Mouse (Mus musculus) urinary bladder, postnatal 36 days (tissue): ENCODE results near the gene Fam166a.

Experiments
- DNase-seq, 2 experiments: peaks; one replicate each; pipeline ENCODE4 v3.0.0; 2022; ENCODE audit warnings: low spot score in 2 of 2, mixed read lengths in 1 of 2

Gene Fam166a

DNA sequence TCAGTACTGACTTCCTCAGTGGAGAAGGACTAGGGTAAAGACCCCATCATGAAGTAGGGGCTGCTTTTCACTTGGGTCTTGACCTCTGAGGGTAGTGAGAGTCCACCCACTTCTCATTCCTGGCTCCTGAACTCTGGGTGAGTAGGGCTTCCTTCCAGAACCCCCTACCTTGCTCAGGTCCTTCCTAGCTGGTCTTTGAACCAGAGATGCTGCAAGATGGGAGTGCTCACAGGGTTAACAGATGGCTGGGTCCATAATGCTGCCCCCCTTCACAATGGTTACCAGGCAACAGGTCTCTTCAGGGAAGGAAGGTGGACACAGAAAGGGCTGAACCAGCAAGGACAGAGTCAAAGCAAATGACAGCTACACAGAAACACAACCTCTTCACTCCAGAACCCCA is at the start of gene Fam166a:
Gene Fam166a, plus strand, starts transcription at position 301 of the 400 bp plus-strand sequence.
- DNase-seq, result no peak

DNA sequence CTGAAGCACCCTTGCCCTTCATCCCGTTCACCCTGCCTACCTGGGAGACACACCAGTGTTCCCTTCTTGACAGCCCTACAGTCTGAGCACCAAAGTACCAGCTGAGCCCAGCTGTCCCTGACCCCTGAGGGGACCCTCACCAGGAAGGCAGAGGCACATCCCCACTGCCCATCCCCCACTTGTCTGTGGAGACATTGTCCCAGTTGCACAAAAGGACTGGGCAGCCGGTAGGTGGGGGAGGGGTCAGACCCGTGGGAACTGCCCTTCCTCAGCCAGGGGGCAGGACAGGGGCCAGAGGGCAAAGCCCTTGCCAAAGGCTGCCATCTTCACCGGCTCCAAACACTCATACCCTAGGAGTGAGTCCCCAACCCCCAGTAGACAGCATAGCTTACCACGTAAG is 48.8 kb upstream of the Fam166a start:
- no peak for DNase-seq

DNA sequence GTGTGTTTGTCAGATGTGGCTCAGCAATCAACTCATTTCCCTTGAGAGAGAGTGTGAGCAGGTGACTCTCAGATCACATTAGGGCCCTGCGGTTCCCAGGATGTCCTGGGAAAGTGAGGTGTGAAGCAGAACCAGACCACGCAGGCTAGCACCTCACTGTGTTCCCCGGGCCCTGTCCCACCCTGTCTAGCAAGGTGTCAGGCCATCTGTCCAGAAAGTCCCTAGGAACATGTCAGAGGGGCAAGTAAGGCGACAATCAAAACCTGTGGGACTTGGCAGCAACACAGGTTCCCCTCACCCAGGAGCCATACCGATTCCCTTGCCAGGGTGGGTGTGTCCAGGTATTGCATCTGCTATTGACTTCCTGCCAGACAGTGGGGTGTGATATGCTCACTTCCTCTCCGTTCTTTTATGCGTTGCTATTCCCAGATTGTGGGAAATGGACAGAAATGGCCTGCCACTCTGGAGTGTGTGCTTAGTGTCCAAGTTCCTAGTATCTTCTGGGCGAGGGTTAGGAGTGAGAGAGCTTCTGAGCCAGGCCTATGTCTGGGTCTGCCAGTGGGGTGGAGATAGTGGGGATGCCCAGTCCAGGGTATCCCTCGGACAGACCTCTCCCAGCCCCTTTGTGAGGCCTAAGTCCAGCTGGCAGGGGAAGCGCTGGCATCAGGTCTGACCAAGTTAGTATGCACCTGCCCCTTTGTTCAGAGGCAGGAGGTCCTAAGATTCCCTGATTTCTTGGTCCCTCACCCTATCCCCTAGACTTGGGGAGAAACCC is 48.0 kb upstream of the Fam166a start:
- DNase-seq, result no peak

- DNase-seq, result no peak
These were observed 47.3 kb upstream of the Fam166a start for GRCm38 (mm10) chr2:25171101-25171768.

DNA sequence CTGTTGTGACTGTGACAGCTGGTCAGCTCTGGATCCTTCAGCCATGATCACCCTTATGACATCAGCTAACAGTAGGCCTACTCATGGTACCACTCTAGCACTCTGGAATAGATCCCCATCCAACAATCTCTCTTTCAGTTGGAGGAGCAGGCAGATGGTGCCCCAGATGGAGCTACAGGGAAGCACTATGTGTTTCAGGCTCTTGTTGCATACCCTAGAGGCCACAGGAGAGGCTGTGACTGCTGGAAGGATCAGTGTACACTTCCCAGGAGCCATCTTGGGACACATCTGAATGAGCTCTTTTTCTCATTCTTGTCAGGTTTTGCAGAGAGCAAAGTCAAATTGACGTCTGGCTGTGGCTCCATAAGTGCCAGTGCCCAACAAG is 46.8 kb upstream of the Fam166a start:
- no peak for DNase-seq

- DNase-seq, result peak; percentile 73 to 84
These were observed 45.9 kb upstream of the Fam166a start for GRCm38 (mm10) chr2:25172629-25173028.

DNA sequence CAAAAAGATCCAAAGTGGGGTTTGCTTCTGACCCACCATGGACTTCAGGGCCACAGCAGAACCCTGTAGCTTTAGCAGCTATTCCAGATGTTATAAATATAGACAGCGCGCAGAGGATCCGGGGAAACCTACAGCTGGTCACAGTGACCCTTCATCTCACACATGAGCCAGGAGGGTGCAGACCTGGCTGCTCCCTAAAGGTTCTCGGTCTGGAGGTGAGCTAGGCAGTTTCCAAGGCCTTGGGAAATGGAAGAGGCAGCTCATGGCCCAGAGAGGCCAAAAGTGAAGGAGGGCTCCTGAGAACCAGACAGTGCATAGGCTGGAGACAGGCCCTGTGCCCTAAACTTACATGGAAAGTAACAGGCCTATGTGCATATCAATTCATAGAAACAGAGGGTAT is 44.7 kb upstream of the Fam166a start:
- no peak for DNase-seq

GRCm38 (mm10) chr2:25174866-25175689 is 43.5 kb upstream of the Fam166a start:
- no peak for DNase-seq

GRCm38 (mm10) chr2:25175690-25176078 is 42.9 kb upstream of the Fam166a start:
- DNase-seq, result no peak

GRCm38 (mm10) chr2:25176573-25176972 is 42.0 kb upstream of the Fam166a start:
- DNase-seq, result no peak

GRCm38 (mm10) chr2:25177076-25177475 is 41.5 kb upstream of the Fam166a start:
- no peak for DNase-seq

- no peak for DNase-seq
These were observed 40.9 kb upstream of the Fam166a start for GRCm38 (mm10) chr2:25177685-25178084.

- DNase-seq, result no peak
These were observed 40.1 kb upstream of the Fam166a start for GRCm38 (mm10) chr2:25178285-25178972.

DNA sequence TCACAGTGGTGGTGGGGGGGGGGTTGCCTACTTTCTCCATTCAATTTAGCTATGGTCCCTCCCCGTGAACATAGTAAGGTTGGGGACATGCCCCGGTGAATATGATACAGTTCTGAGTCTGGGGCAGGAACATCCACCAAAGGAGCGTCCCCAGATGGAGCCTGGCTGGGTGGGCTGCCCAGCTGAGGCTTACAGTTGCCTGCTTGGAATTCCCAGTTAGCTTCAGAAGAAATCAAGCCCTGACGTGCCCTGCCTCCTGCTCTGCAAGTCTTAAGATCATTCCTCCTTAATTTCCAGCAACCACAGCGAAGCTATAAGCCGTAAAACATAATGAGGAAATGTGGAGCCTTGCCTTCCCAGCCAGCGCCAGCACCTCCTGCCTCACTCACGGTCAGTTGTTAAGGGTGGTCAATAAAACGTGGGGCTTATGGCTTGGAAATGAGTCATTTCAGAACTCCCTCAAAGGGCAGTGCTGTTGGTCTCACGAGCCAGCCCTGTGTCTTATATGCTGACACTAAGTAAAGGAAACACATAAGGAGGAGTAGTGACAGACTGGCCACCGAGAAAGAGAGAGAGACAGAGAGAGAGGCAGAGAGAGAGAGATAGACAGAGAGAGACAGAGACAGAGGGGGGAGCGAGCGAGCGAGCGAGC is 38.9 kb upstream of the Fam166a start:
- no peak for DNase-seq

DNA sequence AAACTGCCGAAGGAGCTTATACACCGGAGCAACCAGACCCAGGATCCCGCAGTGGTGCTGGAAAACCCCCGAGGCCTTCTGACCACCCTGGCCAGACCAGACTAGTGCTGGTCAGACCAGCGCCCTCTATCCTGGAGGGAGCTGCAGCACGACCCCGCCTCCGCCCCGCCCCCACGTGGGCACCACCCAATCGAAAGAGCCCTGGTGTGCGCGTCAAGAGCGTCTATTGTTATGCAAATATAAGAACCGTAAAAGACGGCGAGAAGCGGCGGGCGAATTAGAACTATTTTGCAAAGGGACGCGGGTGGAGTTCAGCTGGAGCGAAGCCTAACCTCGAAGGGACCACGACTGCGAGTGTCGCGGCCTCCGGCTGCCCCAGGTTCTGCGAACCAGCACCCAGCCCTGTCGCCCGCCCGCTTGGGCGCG is 38.1 kb upstream of the Fam166a start, which contains the start of gene Nrarp:
Gene Nrarp, plus strand, starts transcription at position 281 of the 426 bp plus-strand sequence.
- DNase-seq, result peak; percentile 93 to 94

DNA sequence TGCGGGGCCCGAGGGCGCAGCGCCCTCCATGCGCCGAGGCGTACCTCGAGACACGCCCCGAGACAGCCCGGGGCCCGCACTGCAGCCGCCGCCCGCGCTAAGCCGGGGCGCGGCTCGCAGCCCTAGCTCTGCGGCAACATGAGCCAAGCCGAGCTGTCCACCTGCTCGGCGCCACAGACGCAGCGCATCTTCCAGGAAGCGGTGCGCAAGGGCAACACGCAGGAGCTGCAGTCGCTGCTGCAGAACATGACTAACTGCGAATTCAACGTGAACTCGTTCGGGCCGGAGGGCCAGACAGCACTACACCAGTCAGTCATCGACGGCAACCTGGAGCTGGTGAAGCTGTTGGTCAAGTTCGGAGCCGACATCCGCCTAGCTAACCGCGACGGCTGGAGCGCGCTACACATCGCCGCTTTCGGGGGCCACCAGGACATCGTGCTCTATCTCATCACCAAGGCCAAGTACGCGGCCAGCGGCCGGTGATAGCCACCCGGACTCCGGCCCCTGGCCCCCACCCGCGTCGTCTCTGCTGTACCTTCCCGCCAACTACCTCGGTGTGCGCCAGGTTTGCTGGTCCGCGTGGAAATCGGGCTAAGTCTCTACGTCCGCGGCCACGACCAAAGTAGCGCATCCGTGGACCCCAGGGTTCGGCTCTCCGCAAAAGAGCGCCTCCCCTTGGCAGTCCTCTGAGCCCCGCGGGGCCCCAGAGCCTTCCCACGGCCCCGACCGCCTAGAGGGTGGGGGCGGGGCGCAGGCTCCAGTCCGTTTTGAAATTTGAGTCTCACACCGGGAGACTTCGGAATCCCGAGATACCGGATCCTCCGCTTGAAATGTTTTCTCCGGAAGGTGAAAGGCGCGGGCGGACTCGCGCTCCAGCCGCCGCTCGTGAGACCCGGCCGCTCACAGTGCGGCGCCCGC is 37.3 kb upstream of the Fam166a start:
- no peak for DNase-seq

DNA sequence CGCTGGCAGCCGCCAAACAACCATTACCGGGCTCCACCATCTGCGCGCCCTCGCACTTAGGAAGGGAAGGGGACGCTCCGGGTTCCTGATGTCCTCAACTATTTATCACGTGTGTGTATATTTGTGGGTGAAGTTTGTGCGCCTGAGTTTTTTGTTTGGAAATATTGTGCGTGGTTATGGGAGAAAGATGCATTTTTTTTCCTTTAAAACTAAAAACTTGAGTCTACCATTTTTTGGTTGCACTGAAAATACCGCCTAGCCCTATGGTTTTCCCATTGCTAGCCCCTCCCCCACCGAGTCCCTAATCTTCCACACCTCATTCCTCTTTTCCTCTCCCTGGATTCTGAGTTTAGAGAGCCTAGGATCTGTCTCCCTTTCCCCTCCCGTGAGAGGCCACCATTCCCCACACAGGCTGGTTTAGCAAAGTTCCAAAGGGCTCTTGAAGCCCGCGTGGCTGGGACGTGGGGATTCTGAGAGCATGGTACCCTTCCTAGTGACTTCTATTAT is 36.6 kb upstream of the Fam166a start:
- no peak for DNase-seq

GRCm38 (mm10) chr2:25182664-25183063 is 35.9 kb upstream of the Fam166a start:
- DNase-seq, result no peak

DNA sequence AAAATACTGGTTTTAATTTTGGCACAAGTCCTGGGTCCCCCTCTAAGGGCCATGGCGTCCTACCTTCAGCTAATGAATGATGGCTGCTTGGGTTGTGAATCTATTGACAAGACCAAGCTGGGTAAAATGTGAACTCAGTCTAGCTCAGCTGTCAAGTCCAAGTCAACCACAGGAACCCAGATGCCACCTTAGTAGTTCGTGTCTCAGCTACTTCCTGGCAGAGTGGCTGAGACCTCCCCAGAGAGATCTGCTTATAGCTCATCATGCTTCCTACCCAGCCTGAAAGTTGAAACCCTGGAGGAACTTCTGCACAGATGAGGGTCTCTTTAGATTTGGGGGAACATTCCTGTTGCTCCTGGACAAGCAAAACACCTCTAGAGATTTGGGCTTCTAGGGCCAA is 35.2 kb upstream of the Fam166a start:
- DNase-seq, result no peak

- DNase-seq, result no peak
These were observed 34.0 kb upstream of the Fam166a start for GRCm38 (mm10) chr2:25184496-25184895.
